ENCODE assay signal across 12 mouse cellular contexts in the genomic region with DNA sequence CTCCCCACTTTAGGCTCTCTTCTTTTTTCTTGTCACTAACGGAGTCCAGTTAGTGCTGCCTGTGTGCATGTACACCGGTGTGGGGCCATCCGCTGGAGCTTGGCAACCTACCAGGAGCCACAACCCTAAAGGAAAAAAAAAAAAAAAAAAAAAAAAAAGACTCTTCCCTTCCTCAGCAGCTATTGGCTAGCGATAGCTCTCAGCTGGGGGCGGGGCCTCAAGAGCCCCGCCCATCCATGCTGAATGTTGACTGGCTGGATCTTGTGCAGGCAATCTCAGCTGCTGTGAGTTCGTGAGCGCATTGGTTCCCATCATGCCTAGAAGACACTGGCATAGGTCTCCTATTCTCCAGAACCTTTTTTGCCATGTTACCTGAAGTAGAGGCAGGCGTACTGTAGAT. TPM values are rescaled to one million over a fixed set of nuclear protein-coding genes. Genes with fewer than 3 reads are reported as not detected.
DNase-seq lines count a peak whose midpoint lies in the region; ATAC-seq lines count a peak whose summit lies in the region.
"Had no signal": no experiment of that assay in that cellular context is flagged by ENCODE, and none has a peak within 500 bp of the region (broad histone marks: within the 10 kb centered on the region; RNA-seq: fewer than 3 reads in every experiment).

No protein-coding gene starts in this region.

- DNase-seq in heart, postnatal 25 days (ENCODE audit: low spot score) = no peak
- DNase-seq in neural tube, embryonic 10.5 days (ENCODE audit: extremely low spot score, low spot score) = no peak
- peak; percentile 62 for DNase-seq in testis, postnatal 10 days (ENCODE audit: low spot score)
- DNase-seq in left cerebral cortex, adult 8-10 months (ENCODE audit: low spot score in 2 of 2) = no peak
- no peak for DNase-seq in kidney, adult 9 months
- DNase-seq: adrenal gland, postnatal 10 days; heart, postnatal 14 days had no signal

- peak overlapping the region; percentile 18 for H3K4me2 ChIP-seq in heart, embryonic 12.5 days
- peak overlapping the region; percentile 21; the same call in 1 of the 2 replicates for H3K4me2 ChIP-seq in neural tube, embryonic 12.5 days (replicated peaks)
- H3K4me2 ChIP-seq: forebrain, embryonic 15.5 days had no signal

- no peak overlapping the region for H3K9ac ChIP-seq in heart, embryonic 12.5 days
- H3K9ac ChIP-seq in neural tube, embryonic 12.5 days = no peak overlapping the region
- H3K9ac ChIP-seq: forebrain, embryonic 15.5 days had no signal

- 0 out of 2 replicates have a peak, but pooled peaks cover 8% of the 10 kb centered on the region for H3K4me1 ChIP-seq in heart, embryonic 12.5 days (replicated peaks)
- no peaks in the 10 kb centered on the region for H3K4me1 ChIP-seq in neural tube, embryonic 12.5 days

- no peak overlapping the region for H3K27ac ChIP-seq in heart, embryonic 12.5 days (ENCODE audit: poor library complexity, severe bottlenecking)
- H3K27ac ChIP-seq in neural tube, embryonic 12.5 days = no peak overlapping the region
- H3K27ac ChIP-seq: forebrain, embryonic 15.5 days had no signal

- no peaks in the 10 kb centered on the region for H3K36me3 ChIP-seq in heart, embryonic 12.5 days
- no peaks in the 10 kb centered on the region for H3K36me3 ChIP-seq in neural tube, embryonic 12.5 days
- H3K36me3 ChIP-seq: forebrain, embryonic 15.5 days had no signal

- H3K27me3 ChIP-seq in heart, embryonic 12.5 days (replicated peaks) = peaks cover 7% of the 10 kb centered on the region; the same call in 1 of the 2 replicates
- no peaks in the 10 kb centered on the region for H3K27me3 ChIP-seq in neural tube, embryonic 12.5 days (replicated peaks)
- H3K27me3 ChIP-seq: forebrain, embryonic 15.5 days had no signal

- H3K9me3 ChIP-seq in heart, embryonic 12.5 days (replicated peaks) = no peaks in the 10 kb centered on the region
- H3K9me3 ChIP-seq in neural tube, embryonic 12.5 days = no peaks in the 10 kb centered on the region
- H3K9me3 ChIP-seq: forebrain, embryonic 15.5 days had no signal

- 0 out of 2 replicates have a peak, but pooled peaks have one; percentile 8 for ATAC-seq in heart, embryonic 12.5 days (ENCODE audit: insufficient number of reproducible peaks, low FRiP score)
- ATAC-seq in neural tube, embryonic 12.5 days (ENCODE audit: low FRiP score, low read depth) = no peak
- peak; percentile 82 for ATAC-seq in granulocyte monocyte progenitor cell, adult 5-6 weeks (replicated peaks; ENCODE audit: poor library complexity, severe bottlenecking)
- ATAC-seq: forebrain, embryonic 15.5 days had no signal

- intact Hi-C loops in heart, postnatal 25 days (cut with DNase I) = no loop called here

- 15% methylated on average over 9 of the region's 9 CpGs for WGBS in heart, embryonic 12.5 days
- WGBS in neural tube, embryonic 12.5 days = 21% methylated on average over 9 of the region's 9 CpGs

- no peak overlapping the region for H3K4me3 ChIP-seq in heart, embryonic 12.5 days
- no peak overlapping the region for H3K4me3 ChIP-seq in neural tube, embryonic 12.5 days
- H3K4me3 ChIP-seq: forebrain, embryonic 15.5 days had no signal

RNA-seq across cellular contexts. Expression of a gene that starts 44.5 kb away (rescaled TPM):
- not detected in 2 replicates for polyA plus RNA-seq in heart, embryonic 12.5 days (2016; fragmentation: Nextera tagmentation; extraction: Ambion mirVana)
- total RNA-seq in heart, postnatal 25 days (2021) = not detected
- polyA plus RNA-seq in neural tube, embryonic 12.5 days (2016; fragmentation: Nextera tagmentation; extraction: Ambion mirVana) = 0.50 and 0.55 TPM in 2 replicates
- total RNA-seq in granulocyte monocyte progenitor cell, adult 5-6 weeks (2014; fragmentation: Nextera tagmentation) = not detected in 2 replicates
- total RNA-seq in granulocyte monocyte progenitor cell, adult 5-6 weeks (2017) = not detected in 2 replicates
- total RNA-seq in left cerebral cortex, adult 8-10 months (2022) = 10 to 100 TPM; 34.8 to 40.7 (median 36.0) TPM
- total RNA-seq: liver, adult 2 months had no signal

RNA-seq across cellular contexts. Expression of a gene that starts 51.7 kb away (rescaled TPM):
- 32.0 and 32.7 TPM in 2 replicates for polyA plus RNA-seq in heart, embryonic 12.5 days (2016; fragmentation: Nextera tagmentation; extraction: Ambion mirVana)
- total RNA-seq in heart, postnatal 25 days (2021) = 100 to 1,000 TPM in 1 of 2 experiments, 10 to 100 TPM in 1; 79.0 to 107 TPM
- 8.6 and 8.9 TPM in 2 replicates for polyA plus RNA-seq in neural tube, embryonic 12.5 days (2016; fragmentation: Nextera tagmentation; extraction: Ambion mirVana)
- 6.1 and 6.6 TPM in 2 replicates for total RNA-seq in granulocyte monocyte progenitor cell, adult 5-6 weeks (2014; fragmentation: Nextera tagmentation)
- 2.7 and 4.6 TPM in 2 replicates for total RNA-seq in granulocyte monocyte progenitor cell, adult 5-6 weeks (2017)
- total RNA-seq in left cerebral cortex, adult 8-10 months (2022) = 100 to 1,000 TPM; 134 to 147 (median 139) TPM

Comparison
In these comparisons a context has a peak if more than half of its experiments do, and no peak if none do; other contexts are left out.
1. RNA of a gene that starts 44.5 kb away (total RNA-seq): 34.8 to 40.7 TPM in left cerebral cortex, adult 8-10 months; not detected in heart, postnatal 25 days and not detected in granulocyte monocyte progenitor cell, adult 5-6 weeks; every median in the first group is over 10 times any median in the second.
2. RNA of a gene that starts 51.7 kb away (total RNA-seq): 134 to 147 TPM in left cerebral cortex, adult 8-10 months and 79.0 to 107 TPM in heart, postnatal 25 days; 2.7 to 6.6 TPM in granulocyte monocyte progenitor cell, adult 5-6 weeks; every median in the first group is over 10 times any median in the second.